Mouse (Mus musculus): Measurements from ENCODE around the gene B4galnt2. TPM values are rescaled to one million over a fixed set of nuclear protein-coding genes. Genes with fewer than 3 reads are reported as not detected.
"Not testable (repeated sequence)": the region's sequence is repeated elsewhere in the genome, so short reads cannot be mapped to it uniquely, and the experiment has no call there.

The B4galnt2 gene
- polyA plus RNA-seq (2012): not detected in 2 replicates

DNA sequence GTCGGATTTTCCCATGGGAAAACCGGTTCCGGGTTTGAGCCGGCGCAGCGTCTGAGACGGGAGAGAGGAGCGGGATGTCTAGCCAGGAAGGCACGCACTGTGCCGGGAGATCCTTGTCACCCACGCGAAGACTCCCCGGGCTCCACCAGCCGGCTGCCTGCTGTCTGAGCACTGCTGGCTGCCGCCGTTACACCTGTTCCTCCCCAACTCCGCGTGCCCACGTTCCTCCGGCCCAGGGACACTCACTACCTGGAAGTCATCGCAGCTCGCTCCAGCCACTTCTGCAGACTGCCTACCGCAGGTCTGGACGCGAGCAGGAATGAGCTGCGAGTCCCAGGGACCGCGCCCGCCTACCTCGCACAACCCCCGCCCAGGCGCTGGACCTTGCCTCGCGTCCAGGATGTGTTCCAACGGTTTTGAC lies at the start of gene B4galnt2:
Gene B4galnt2, minus strand, starts transcription at position 321 of the 421 bp plus-strand sequence.
- Histone ChIP-seq H3K27me3 (ENCODE audit: control insufficient read depth) (peaks cover 73% of the 10 kb centered on the region), H3K4me3 (replicated peaks) (no peak within 1 kb of the TSS), H3K4me1 (ENCODE audit: control insufficient read depth) (peaks cover 9% of the 10 kb centered on the region), H3K36me3 (ENCODE audit: control insufficient read depth) (no peaks in the 10 kb centered on the region), H3K9me3 (ENCODE audit: control insufficient read depth, low read length) (peaks cover 7% of the 10 kb centered on the region)
- TF ChIP-seq TAL1 (IDR thresholded peaks at IDR 0.05; ENCODE audit: low read length): no peak
- no peak for TF ChIP-seq GATA1 (IDR thresholded peaks at IDR 0.05; ENCODE audit: low read length)

DNA sequence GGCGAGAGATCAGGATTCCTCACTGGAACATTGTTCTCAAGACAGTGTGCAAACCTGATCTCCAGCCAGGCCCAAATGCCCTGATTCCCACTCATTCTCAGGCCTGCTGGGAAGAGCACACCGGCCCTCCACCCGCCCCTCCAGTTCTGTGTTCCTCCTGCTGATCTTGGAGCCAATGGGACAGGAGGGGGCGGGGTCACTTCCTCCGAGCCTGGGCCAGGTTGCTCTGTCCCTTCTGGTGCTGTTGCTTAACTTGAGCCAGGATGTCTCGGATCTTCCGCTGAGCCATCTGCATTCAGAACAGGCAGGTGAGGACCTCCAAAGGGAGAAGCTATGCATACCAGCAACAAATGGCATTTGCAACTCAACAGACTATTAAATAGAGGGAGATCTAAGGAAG lies 48.6 kb upstream of the B4galnt2 start:
- peaks cover 77% of the 10 kb centered on the region for H3K36me3 ChIP-seq (ENCODE audit: control insufficient read depth)
- no peaks in the 10 kb centered on the region for H3K9me3 ChIP-seq (ENCODE audit: control insufficient read depth, low read length)
- TF ChIP-seq GATA1 (IDR thresholded peaks at IDR 0.05; ENCODE audit: low read length): no peak
- no peak for TF ChIP-seq TAL1 (IDR thresholded peaks at IDR 0.05; ENCODE audit: low read length)
- H3K4me3 ChIP-seq (replicated peaks): no peak overlapping the region
- H3K4me1 ChIP-seq (ENCODE audit: control insufficient read depth): no peaks in the 10 kb centered on the region
- H3K27me3 ChIP-seq (ENCODE audit: control insufficient read depth): no peaks in the 10 kb centered on the region

DNA sequence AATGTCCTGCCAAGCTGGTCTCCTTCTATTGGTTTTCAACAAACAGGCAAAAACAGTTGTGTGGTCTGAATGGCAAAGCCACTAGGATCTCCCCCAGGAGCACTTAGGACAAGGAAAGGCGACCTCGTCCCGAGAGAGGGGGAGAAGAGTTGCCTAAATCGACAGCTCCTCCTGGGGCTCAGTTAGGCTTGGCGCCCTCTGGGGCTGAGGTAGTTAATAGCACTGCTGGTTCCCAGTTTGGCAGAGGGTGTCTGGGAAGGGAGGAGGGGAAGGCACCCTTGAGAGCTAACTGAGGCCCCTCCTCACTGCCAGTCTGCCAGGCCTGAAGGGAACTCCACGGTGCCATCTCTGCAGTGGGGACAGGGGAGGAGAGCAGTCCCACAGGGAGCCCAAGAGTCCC lies 44.5 kb upstream of the B4galnt2 start:
- no peak for TF ChIP-seq GATA1 (IDR thresholded peaks at IDR 0.05; ENCODE audit: low read length)
- no peak for TF ChIP-seq TAL1 (IDR thresholded peaks at IDR 0.05; ENCODE audit: low read length)
- Histone ChIP-seq H3K4me3 (replicated peaks) (no peak overlapping the region), H3K9me3 (ENCODE audit: control insufficient read depth, low read length) (no peaks in the 10 kb centered on the region), H3K4me1 (ENCODE audit: control insufficient read depth) (no peaks in the 10 kb centered on the region), H3K27me3 (ENCODE audit: control insufficient read depth) (no peaks in the 10 kb centered on the region), H3K36me3 (ENCODE audit: control insufficient read depth) (peaks cover 38% of the 10 kb centered on the region)

DNA sequence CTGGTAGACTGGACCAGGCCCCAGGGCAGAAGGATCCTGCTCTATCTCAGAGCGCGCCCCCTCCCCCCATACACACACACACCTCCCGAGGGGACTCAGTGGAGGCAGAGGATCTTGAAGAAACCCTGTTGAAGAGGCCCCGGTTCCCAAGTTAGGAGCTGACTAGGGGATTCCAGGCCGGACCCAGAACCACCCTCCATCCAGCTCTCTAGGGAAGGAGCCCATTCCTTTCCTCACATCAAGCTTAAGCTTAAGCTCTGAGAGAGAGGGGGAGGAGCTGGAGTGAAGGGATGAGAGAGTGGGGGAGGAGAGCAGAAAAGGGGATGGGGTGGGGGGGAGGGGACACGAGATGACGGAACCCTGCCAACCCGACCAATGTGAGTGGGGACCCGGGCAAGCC lies 43.6 kb upstream of the B4galnt2 start:
- H3K4me1 ChIP-seq (ENCODE audit: control insufficient read depth): no peaks in the 10 kb centered on the region
- H3K9me3 ChIP-seq (ENCODE audit: control insufficient read depth, low read length): no peaks in the 10 kb centered on the region
- no peak overlapping the region for H3K4me3 ChIP-seq (replicated peaks)
- TF ChIP-seq GATA1 (IDR thresholded peaks at IDR 0.05; ENCODE audit: low read length) (no peak), TAL1 (IDR thresholded peaks at IDR 0.05; ENCODE audit: low read length) (no peak)
- H3K36me3 ChIP-seq (ENCODE audit: control insufficient read depth): peaks cover 32% of the 10 kb centered on the region
- no peaks in the 10 kb centered on the region for H3K27me3 ChIP-seq (ENCODE audit: control insufficient read depth)

DNA sequence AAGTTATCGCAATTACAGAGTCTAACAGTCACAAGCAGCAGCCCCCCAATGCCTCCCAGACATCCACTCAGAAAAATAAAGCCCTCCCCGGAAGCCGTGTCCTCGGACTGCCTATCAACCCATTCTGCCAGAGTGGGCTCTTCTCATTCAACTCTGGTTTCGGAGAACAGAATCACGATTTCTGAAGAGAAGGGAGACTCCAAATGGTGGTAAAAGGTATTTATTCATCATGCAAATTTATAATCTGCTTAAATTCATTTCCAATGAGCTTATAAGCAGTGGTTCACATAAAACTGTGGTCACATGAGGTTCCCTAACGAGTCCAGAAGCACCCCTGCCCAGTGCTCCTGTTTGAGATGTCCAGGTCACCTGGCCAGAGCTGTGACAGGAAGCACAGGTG lies 42.7 kb upstream of the B4galnt2 start:
- Histone ChIP-seq H3K4me3 (replicated peaks) (no peak overlapping the region), H3K4me1 (ENCODE audit: control insufficient read depth) (no peaks in the 10 kb centered on the region), H3K27me3 (ENCODE audit: control insufficient read depth) (no peaks in the 10 kb centered on the region), H3K36me3 (ENCODE audit: control insufficient read depth) (peaks cover 26% of the 10 kb centered on the region), H3K9me3 (ENCODE audit: control insufficient read depth, low read length) (no peaks in the 10 kb centered on the region)
- no peak for TF ChIP-seq TAL1 (IDR thresholded peaks at IDR 0.05; ENCODE audit: low read length)
- TF ChIP-seq GATA1 (IDR thresholded peaks at IDR 0.05; ENCODE audit: low read length): no peak

DNA sequence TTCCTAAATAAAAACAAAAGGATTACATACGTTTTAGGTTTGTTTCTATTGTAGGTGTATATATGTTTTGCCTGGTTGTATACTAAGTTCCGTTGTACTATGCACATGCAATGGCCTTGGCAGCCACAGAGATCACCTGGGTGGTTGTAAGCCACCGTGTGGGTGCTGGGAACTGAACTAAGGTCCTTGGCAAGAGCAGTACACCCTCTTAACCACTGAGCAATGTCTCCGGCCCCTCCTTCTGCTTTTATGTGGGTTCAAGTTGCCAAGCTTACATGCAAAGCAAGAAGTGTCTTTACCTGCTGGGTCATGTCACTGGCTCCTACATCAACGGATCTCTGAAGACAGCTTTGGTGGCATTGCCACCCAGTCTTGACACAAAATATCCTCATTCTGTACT lies 38.6 kb upstream of the B4galnt2 start:
- Histone ChIP-seq H3K9me3 (ENCODE audit: control insufficient read depth, low read length) (no peaks in the 10 kb centered on the region), H3K27me3 (ENCODE audit: control insufficient read depth) (no peaks in the 10 kb centered on the region), H3K4me3 (replicated peaks) (no peak overlapping the region), H3K36me3 (ENCODE audit: control insufficient read depth) (no peaks in the 10 kb centered on the region), H3K4me1 (ENCODE audit: control insufficient read depth) (no peaks in the 10 kb centered on the region)
- TF ChIP-seq TAL1 (IDR thresholded peaks at IDR 0.05; ENCODE audit: low read length) (no peak), GATA1 (IDR thresholded peaks at IDR 0.05; ENCODE audit: low read length) (no peak)

DNA sequence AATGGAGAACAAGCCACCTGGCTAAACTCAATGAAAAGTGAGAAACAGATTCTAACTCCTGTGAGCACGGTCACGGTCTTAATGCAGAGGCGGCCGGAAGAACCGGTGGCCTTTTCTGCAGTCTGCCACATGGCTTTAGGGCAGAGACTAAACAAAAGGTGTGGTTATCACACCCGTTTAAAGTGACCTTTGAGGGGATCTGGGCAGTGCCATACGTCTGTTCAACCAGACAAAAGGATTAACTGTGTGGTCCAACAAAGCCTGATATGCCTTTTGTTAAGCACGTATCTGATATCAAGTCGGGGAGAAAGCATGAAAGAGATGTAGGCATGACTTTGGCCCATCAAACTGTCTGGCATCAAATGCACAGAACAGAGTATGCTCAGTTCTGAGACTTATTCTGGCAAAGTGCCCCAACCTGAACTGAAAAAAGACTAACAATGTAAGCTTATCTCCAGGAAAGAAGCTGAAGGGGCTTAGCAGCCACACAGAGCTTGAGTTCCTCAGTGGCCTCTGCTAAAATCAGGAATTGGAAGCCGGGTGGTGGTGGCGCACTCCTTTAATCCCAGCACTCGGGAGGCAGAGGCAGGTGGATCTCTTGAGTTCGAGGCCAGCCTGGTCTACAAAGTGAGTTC lies 31.3 kb upstream of the B4galnt2 start:
- H3K36me3 ChIP-seq (ENCODE audit: control insufficient read depth): no peaks in the 10 kb centered on the region
- no peaks in the 10 kb centered on the region for H3K27me3 ChIP-seq (ENCODE audit: control insufficient read depth)
- no peaks in the 10 kb centered on the region for H3K9me3 ChIP-seq (ENCODE audit: control insufficient read depth, low read length)
- TF ChIP-seq TAL1 (IDR thresholded peaks at IDR 0.05; ENCODE audit: low read length) (no peak), GATA1 (IDR thresholded peaks at IDR 0.05; ENCODE audit: low read length) (no peak)
- no peaks in the 10 kb centered on the region for H3K4me1 ChIP-seq (ENCODE audit: control insufficient read depth)
- no peak overlapping the region for H3K4me3 ChIP-seq (replicated peaks)

DNA sequence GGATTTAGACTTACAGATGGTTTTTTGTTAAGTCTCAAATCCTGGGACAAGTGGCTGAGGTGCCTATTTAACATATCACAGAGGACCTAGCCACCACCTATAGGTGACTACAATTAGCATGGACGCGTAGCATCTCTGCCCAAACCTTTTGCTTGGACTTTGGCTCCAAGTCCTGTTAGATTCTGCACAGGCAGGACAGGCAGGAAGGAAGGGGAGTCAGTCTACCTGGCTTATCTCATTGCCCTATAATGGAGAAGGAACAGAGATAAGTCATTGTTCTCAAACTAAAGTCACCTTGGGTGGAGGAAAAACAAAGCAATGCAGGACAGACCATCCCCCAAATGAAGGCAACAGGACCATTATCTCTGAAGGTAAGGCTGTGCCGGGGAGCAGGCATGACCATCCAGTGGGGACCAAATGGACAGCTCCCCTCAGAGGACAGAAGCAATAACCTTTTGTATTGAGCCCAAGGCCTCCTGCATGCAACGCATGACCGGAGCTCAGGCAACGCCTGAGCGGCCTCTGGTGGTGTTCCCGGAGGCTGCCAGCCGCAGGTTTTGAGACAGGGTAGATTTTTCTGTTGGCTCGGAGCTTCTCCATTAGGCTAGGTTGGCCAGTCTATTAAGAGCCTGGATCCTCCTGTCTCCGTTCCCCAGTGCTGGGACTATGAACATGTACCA lies 25.3 kb upstream of the B4galnt2 start:
- Histone ChIP-seq H3K4me3 (replicated peaks) (no peak overlapping the region), H3K9me3 (ENCODE audit: control insufficient read depth, low read length) (no peaks in the 10 kb centered on the region), H3K36me3 (ENCODE audit: control insufficient read depth) (no peaks in the 10 kb centered on the region), H3K4me1 (ENCODE audit: control insufficient read depth) (no peaks in the 10 kb centered on the region), H3K27me3 (ENCODE audit: control insufficient read depth) (peaks cover 5% of the 10 kb centered on the region)
- TF ChIP-seq GATA1 (IDR thresholded peaks at IDR 0.05; ENCODE audit: low read length) (no peak), TAL1 (IDR thresholded peaks at IDR 0.05; ENCODE audit: low read length) (no peak)

DNA sequence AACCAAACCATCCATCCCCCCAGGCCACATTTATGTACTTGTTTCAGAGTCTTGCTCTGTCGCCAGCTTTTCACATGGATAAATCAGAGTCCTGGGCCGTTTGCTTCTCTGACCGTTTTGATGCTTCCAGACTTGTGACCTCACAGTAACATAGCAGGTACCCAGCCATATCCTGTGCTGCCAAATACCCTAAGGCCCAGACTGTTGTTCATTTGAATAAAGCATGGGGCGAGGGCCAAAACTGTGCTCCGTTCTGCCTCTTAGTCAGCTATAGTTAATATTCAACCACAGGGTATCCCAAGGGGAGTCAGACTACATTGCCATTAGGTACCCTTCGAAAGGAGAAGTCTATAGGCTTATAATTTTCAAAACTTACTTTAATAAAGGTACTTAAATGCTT lies 21.7 kb upstream of the B4galnt2 start:
- TF ChIP-seq GATA1 (IDR thresholded peaks at IDR 0.05; ENCODE audit: low read length) (no peak), TAL1 (IDR thresholded peaks at IDR 0.05; ENCODE audit: low read length) (no peak)
- Histone ChIP-seq H3K36me3 (ENCODE audit: control insufficient read depth) (no peaks in the 10 kb centered on the region), H3K9me3 (ENCODE audit: control insufficient read depth, low read length) (no peaks in the 10 kb centered on the region), H3K4me3 (replicated peaks) (no peak overlapping the region), H3K4me1 (ENCODE audit: control insufficient read depth) (no peaks in the 10 kb centered on the region), H3K27me3 (ENCODE audit: control insufficient read depth) (peaks cover 8% of the 10 kb centered on the region)

DNA sequence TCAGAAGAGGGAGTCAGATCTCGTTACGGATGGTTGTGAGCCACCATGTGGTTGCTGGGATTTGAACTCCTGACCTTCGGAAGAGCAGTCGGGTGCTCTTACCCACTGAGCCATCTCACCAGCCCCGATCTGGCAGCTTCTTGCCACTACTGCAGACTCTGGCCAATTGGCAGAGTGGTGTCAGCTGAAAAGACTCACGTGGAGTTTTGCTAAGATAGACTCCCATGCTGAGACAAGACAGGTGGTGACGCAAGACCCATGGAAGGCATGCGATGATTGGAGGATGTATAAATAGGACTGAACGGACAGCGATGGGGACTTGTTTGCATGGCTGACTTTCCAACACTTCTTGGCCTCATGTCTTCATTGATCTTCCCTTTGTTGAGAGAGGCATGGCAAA lies 17.5 kb upstream of the B4galnt2 start:
- not testable (repeated sequence) for H3K4me1 ChIP-seq (ENCODE audit: control insufficient read depth); H3K27me3 ChIP-seq (ENCODE audit: control insufficient read depth); H3K9me3 ChIP-seq (ENCODE audit: control insufficient read depth, low read length); H3K4me3 ChIP-seq (replicated peaks); H3K36me3 ChIP-seq (ENCODE audit: control insufficient read depth)

Data from erythroblast, embryonic 14.5 days (primary cell).